Mouse (Mus musculus) embryonic facial prominence, embryonic 14.5 days (tissue): ENCODE results near the gene Cd2ap. TPM values are rescaled to one million over a fixed set of nuclear protein-coding genes. Genes with fewer than 3 reads are reported as not detected.
"Not testable (repeated sequence)": the region's sequence is repeated elsewhere in the genome, so short reads cannot be mapped to it uniquely, and the experiment has no call there.

Experiments used
- ATAC-seq: fragments of 200-750 bp; cut with Nextera tagmentation; 2 replicates; pipeline ENCODE4 v1.8.0; 2017; ENCODE audit warnings: low read depth, moderate number of reproducible peaks, moderate TSS enrichment
- DNase-seq: peaks from one replicate; pipeline ENCODE4 v3.0.0-alpha.2; 2015; ENCODE audit warnings: low spot score
- H3K27ac ChIP-seq: fragments of 300-500 bp; sonication (generic); replicated peaks from 2 replicates; pipeline ENCODE4 v1.5.1; 2014; ENCODE audit warnings: low read depth, mild to moderate bottlenecking, low read length, moderate library complexity
- H3K27me3 ChIP-seq: fragments of 300-500 bp; sonication (generic); replicated peaks from 2 replicates; pipeline ENCODE4 v1.6.1; 2014; ENCODE audit warnings: low read length; ENCODE audit not compliant: control insufficient read depth, insufficient read depth
- H3K36me3 ChIP-seq: fragments of 300-500 bp; sonication (generic); 2 replicates; pipeline ENCODE4 v1.6.1; 2014; ENCODE audit warnings: low read length, mixed read lengths; ENCODE audit not compliant: control insufficient read depth, insufficient read depth
- H3K4me1 ChIP-seq: fragments of 300-500 bp; sonication (generic); 2 replicates; pipeline ENCODE4 v1.6.1; 2014; ENCODE audit warnings: antibody characterized with exemption, low read length; ENCODE audit not compliant: control insufficient read depth, insufficient read depth
- H3K4me2 ChIP-seq: fragments of 300-500 bp; sonication (generic); 2 replicates; pipeline ENCODE4 v1.6.1; 2014; ENCODE audit warnings: low read depth, mild to moderate bottlenecking, low read length, moderate library complexity, mixed read lengths
- H3K4me3 ChIP-seq: fragments of 300-500 bp; sonication (generic); 2 replicates; pipeline ENCODE4 v1.5.1; 2014; ENCODE audit warnings: low read depth, mild to moderate bottlenecking, low read length
- H3K9ac ChIP-seq: fragments of 300-500 bp; sonication (generic); 2 replicates; pipeline ENCODE4 v1.6.1; 2014; ENCODE audit warnings: low read depth, mild to moderate bottlenecking, low read length, moderate library complexity, mixed read lengths
- H3K9me3 ChIP-seq: fragments of 300-500 bp; sonication (generic); 2 replicates; pipeline ENCODE4 v1.6.1; 2016; ENCODE audit warnings: low read length; ENCODE audit not compliant: control insufficient read depth
- WGBS: fragments of 180-500 bp; shearing (Covaris S2); extraction: QIAGEN DNeasy Blood & Tissue Kit; methylation state at CpG from one replicate; pipeline ENCODE4 v1.1.7; 2014; 5-methylcytosine and 5-hydroxymethylcytosine counted together
- polyA plus RNA-seq: library from polyadenylated mRNA; unstranded; fragments of >200 nt; fragmentation: Nextera tagmentation; extraction: Ambion mirVana; gene quantifications from 2 replicates; pipeline ENCODE4 v1.2.1, GENCODE M21; 2014

Gene Cd2ap
- polyA plus RNA-seq, 1 experiment from 2014 or later = 24.9 TPM

DNA sequence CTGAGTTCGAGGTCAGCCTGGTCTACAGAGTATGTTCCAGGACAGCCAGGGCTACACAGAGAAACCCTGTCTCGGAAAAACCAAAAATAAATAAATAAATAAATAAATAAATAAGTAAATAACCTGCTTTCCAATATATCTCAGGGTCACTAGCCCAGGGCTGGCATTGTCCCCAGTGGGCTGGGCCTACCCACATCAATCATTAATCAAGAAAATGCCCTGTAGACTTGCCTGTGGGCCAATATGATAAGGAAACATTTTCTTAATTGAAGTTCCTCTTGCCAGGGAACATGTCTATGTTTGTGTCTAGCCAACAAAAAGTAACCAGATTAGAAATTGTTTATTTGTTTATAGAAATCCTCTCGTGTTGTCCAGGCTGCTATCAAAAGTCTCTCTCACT, 31.7 kb upstream of the Cd2ap start:
- Histone ChIP-seq H3K9ac (no peak overlapping the region), H3K4me3 (no peak overlapping the region), H3K9me3 (no peaks in the 10 kb centered on the region), H3K27me3 (no peaks in the 10 kb centered on the region), H3K36me3 (no peaks in the 10 kb centered on the region), H3K4me1 (no peaks in the 10 kb centered on the region), H3K4me2 (no peak overlapping the region), H3K27ac (no peak overlapping the region)
- DNase-seq (no peak), ATAC-seq (no peak)
- 84% methylated on average over 3 of the region's 3 CpGs for WGBS

DNA sequence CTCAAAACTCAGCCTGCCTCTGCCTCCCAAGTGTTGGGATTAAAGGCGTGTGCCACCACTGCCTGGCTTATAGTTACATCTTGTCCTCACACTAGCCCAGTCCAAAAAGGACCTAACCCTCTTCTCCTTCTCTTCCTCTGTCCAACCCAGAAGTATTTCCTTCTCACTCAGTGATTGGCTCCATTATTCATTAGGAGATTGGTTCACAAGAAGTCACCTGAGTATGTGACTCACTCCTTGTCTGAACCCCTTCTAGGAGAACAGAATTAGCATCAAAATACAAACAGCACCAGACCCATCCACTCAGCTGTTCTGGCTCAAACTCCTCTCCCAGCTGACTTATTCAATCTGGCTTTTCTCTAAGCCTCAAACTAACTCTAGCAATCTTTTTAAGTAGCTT, 30.0 kb upstream of the Cd2ap start:
- not testable (repeated sequence) for DNase-seq, H3K4me1 ChIP-seq, H3K4me2 ChIP-seq, H3K36me3 ChIP-seq, H3K4me3 ChIP-seq, H3K9ac ChIP-seq, H3K27ac ChIP-seq, H3K27me3 ChIP-seq, H3K9me3 ChIP-seq, ATAC-seq
- WGBS = 100% methylated on average over 1 of the region's 1 CpGs

- Histone ChIP-seq H3K36me3 (no peaks in the 10 kb centered on the region), H3K27me3 (no peaks in the 10 kb centered on the region), H3K9me3 (no peaks in the 10 kb centered on the region), H3K4me3 (no peak overlapping the region), H3K9ac (no peak overlapping the region), H3K27ac (no peak overlapping the region), H3K4me1 (no peaks in the 10 kb centered on the region), H3K4me2 (no peak overlapping the region)
- no peak for DNase-seq
- no peak for ATAC-seq
- 82% methylated on average over 5 of the region's 6 CpGs for WGBS
Observed at GRCm38 (mm10) chr17:42905919-42906318, 29.5 kb upstream of the Cd2ap start.

GRCm38 (mm10) chr17:42900795-42901194, 24.3 kb upstream of the Cd2ap start:
- Histone ChIP-seq H3K4me1 (no peaks in the 10 kb centered on the region), H3K4me3 (no peak overlapping the region)
- ATAC-seq = no peak

GRCm38 (mm10) chr17:42887282-42887707, 10.8 kb upstream of the Cd2ap start:
- ATAC-seq (no peak), DNase-seq (no peak)
- Histone ChIP-seq H3K4me1 (0 out of 2 replicates have a peak, but pooled peaks cover 5% of the 10 kb centered on the region), H3K9ac (no peak overlapping the region), H3K27ac (no peak overlapping the region), H3K4me3 (no peak overlapping the region), H3K9me3 (no peaks in the 10 kb centered on the region), H3K27me3 (no peaks in the 10 kb centered on the region), H3K4me2 (no peak overlapping the region), H3K36me3 (no peaks in the 10 kb centered on the region)
- 68% methylated on average over 4 of the region's 4 CpGs for WGBS

More at GRCm38 (mm10) chr17:42900795-42901194, 24.3 kb upstream of the Cd2ap start:
- Histone ChIP-seq H3K9me3 (peaks cover 12% of the 10 kb centered on the region; the same call in 1 of the 2 replicates), H3K27ac (no peak overlapping the region), H3K27me3 (no peaks in the 10 kb centered on the region), H3K9ac (no peak overlapping the region), H3K36me3 (no peaks in the 10 kb centered on the region), H3K4me2 (no peak overlapping the region)
- 61% methylated on average over 2 of the region's 2 CpGs for WGBS
- DNase-seq = no peak

DNA sequence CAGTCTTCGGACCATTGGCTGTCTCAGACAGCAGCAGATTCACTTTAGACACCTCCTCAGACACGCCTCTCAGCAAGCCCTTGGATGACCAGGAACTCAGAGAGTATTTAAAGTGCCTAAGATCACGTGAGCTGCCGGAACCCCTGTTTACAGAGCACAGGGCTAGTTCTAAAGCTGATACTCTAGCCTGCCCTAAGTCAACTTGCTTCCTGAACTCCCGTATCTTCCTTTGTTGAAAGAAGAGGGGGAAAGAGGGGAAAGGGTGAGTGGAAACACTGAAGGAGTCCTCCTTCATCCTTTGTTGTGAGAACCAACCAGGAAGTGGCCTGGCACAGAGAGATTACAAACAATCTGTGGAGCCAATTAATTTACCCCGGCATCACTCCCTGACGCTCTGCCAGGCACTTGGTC, 8.6 kb upstream of the Cd2ap start:
- Histone ChIP-seq H3K9me3 (no peaks in the 10 kb centered on the region), H3K36me3 (no peaks in the 10 kb centered on the region), H3K4me1 (0 out of 2 replicates have a peak, but pooled peaks cover 5% of the 10 kb centered on the region), H3K27me3 (no peaks in the 10 kb centered on the region), H3K4me3 (no peak overlapping the region), H3K4me2 (no peak overlapping the region), H3K9ac (no peak overlapping the region), H3K27ac (no peak overlapping the region)
- DNase-seq = no peak
- ATAC-seq = no peak
- 68% methylated on average over 7 of the region's 7 CpGs for WGBS

- Histone ChIP-seq H3K4me2 (no peak overlapping the region), H3K9ac (no peak overlapping the region), H3K36me3 (no peaks in the 10 kb centered on the region), H3K9me3 (no peaks in the 10 kb centered on the region), H3K27ac (no peak overlapping the region), H3K4me3 (no peak overlapping the region), H3K27me3 (no peaks in the 10 kb centered on the region), H3K4me1 (0 out of 2 replicates have a peak, but pooled peaks cover 5% of the 10 kb centered on the region)
- 57% methylated on average over 4 of the region's 4 CpGs for WGBS
- DNase-seq (no peak), ATAC-seq (no peak)
Observed at GRCm38 (mm10) chr17:42884382-42884781, 7.9 kb upstream of the Cd2ap start.

DNA sequence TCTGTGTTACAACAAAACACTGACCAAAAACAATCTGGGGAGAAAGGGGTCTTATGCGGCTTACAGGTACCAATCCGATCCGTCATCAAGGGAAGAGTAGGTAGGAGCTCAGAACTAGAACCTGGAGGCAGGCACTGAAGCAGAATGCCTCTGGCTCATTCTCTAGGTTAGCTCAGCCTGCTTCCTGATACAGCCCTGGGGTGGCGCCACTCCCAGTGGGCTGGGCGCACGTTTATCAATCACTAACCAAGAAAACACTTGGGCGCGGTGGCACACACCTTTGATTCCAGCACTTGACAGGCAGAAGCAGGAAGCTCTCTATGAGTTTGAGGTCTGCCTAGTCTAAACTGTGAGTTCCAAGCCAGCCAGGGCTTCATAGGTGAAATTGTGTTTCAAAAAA, 7.3 kb upstream of the Cd2ap start:
- Histone ChIP-seq H3K4me1 (0 out of 2 replicates have a peak, but pooled peaks cover 5% of the 10 kb centered on the region), H3K4me2 (no peak overlapping the region), H3K4me3 (no peak overlapping the region), H3K27ac (peak overlapping the region; percentile 34; the same call in 1 of the 2 replicates), H3K27me3 (no peaks in the 10 kb centered on the region), H3K36me3 (no peaks in the 10 kb centered on the region), H3K9ac (no peak overlapping the region), H3K9me3 (no peaks in the 10 kb centered on the region)
- no peak for DNase-seq
- 85% methylated on average over 8 of the region's 8 CpGs for WGBS
- no peak for ATAC-seq

DNA sequence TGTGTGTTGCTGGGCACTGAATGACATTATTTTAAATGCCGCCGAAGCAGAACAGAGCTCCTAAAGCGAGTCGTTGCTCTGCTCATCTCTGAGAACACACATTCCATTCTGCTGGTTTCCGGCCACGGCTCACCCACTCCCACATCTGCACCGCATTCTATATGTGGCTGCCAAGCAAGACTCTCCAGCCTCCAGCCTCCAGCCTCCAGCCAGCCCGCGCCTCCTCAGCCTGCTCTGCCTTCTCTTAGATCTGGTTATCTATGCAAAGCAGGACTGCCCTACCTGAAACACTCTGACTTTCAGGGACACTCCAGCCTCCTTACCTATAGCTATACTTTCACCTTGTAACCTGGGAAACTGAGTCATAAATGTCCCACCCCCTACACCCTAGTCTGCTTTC, 6.8 kb upstream of the Cd2ap start:
- ATAC-seq = peak; percentile 71; the same call in 1 of the 2 replicates
- DNase-seq = peak; percentile 61
- H3K27ac ChIP-seq = peak overlapping the region; percentile 34
- H3K4me1 ChIP-seq = 0 out of 2 replicates have a peak, but pooled peaks cover 5% of the 10 kb centered on the region
- H3K4me2 ChIP-seq = no peak overlapping the region
- 48% methylated on average over 9 of the region's 9 CpGs for WGBS
- no peak overlapping the region for H3K4me3 ChIP-seq
- no peak overlapping the region for H3K9ac ChIP-seq
- H3K27me3 ChIP-seq = no peaks in the 10 kb centered on the region
- H3K36me3 ChIP-seq = no peaks in the 10 kb centered on the region
- no peaks in the 10 kb centered on the region for H3K9me3 ChIP-seq
